ENCODE assay signal across 14 mouse cellular contexts in the genomic region with DNA sequence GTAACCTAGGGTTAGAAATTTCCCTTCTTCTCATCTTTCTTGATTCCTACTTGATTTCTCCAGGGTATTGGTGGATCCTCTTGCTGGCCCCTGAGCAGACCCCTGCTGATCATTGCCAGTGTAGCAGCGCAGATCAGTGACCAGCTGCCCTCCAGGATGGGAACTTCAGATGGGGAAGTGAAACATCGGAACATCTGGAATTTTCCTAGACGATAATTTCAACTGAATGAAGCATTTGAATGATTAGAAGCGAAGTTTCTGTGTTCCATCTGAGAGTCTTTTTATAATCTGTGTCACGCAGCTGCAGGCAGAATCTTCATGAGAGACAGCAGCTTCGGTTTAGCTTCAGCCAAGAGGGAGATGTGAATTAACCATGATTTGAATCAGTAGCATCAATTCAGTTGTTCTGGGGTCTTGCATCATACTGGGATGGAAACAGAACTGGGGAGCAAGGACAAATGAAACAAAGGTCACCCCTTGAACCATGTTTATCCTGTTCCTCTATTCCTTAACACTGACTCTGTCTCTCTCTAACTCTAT. TPM values are rescaled to one million over a fixed set of nuclear protein-coding genes. Genes with fewer than 3 reads are reported as not detected.
"Had no signal": no experiment of that assay in that cellular context is flagged by ENCODE, and none has a peak within 500 bp of the region (broad histone marks: within the 10 kb centered on the region; RNA-seq: fewer than 3 reads in every experiment).

No protein-coding gene starts in this region.

- H3K4me2 ChIP-seq: limb, embryonic 15.5 days; liver, embryonic 12.5 days; lung, embryonic 14.5 days; midbrain, embryonic 12.5 days; neural tube, embryonic 13.5 days had no signal

- H3K4me1 ChIP-seq: liver, embryonic 12.5 days; midbrain, embryonic 12.5 days had no signal

- H3K27ac ChIP-seq: kidney, postnatal 0 days; limb, embryonic 15.5 days; liver, embryonic 12.5 days; midbrain, embryonic 12.5 days; neural tube, embryonic 13.5 days had no signal

- H3K9ac ChIP-seq: limb, embryonic 15.5 days; liver, embryonic 12.5 days; lung, embryonic 14.5 days; midbrain, embryonic 12.5 days; neural tube, embryonic 13.5 days had no signal

- H3K9me3 ChIP-seq: limb, embryonic 15.5 days; liver, embryonic 12.5 days; midbrain, embryonic 12.5 days; neural tube, embryonic 13.5 days had no signal

- ATAC-seq: liver, embryonic 12.5 days; midbrain, embryonic 16.5 days had no signal

- H3K4me3 ChIP-seq: limb, embryonic 15.5 days; liver, embryonic 12.5 days; midbrain, embryonic 12.5 days; neural tube, embryonic 13.5 days had no signal

- DNase-seq: kidney, adult 8-10 months; kidney, postnatal 36 days; lung, embryonic 14.5 days; lung, postnatal 10 days; lung, postnatal 4 days; thymus, adult 18-20 months; thymus, postnatal 14 days had no signal

- H3K27me3 ChIP-seq: limb, embryonic 15.5 days; liver, embryonic 12.5 days; midbrain, embryonic 12.5 days; neural tube, embryonic 13.5 days had no signal

- H3K36me3 ChIP-seq: limb, embryonic 15.5 days; liver, embryonic 12.5 days; midbrain, embryonic 12.5 days; neural tube, embryonic 13.5 days had no signal

RNA-seq across cellular contexts. Expression of gene Ddit4l, which starts 57.8 kb away (rescaled TPM):
- total RNA-seq: megakaryocyte, adult 5-6 weeks had no signal
